Mouse (Mus musculus): ENCODE measurements around the gene Calcoco1. TPM values are rescaled to one million over a fixed set of nuclear protein-coding genes. Genes with fewer than 3 reads are reported as not detected.

Gene Calcoco1
- polyA plus RNA-seq, 2 experiments: 54.7 to 56.6 TPM

GRCm38 (mm10) chr15:102755053-102755452 lies 33.1 kb upstream of the Calcoco1 start:
- Histone ChIP-seq H3K4me3 (replicated peaks; ENCODE audit: low read length) (no peak overlapping the region), H3K27me3 (ENCODE audit: control insufficient read depth, insufficient read depth, low read length) (no peaks in the 10 kb centered on the region), H3K9ac (ENCODE audit: low read depth, low read length, severe bottlenecking) (no peak overlapping the region; the same call in 1 of the 2 replicates), H3K27ac (replicated peaks; ENCODE audit: low read depth, low read length) (no peak overlapping the region), H3K4me1 (ENCODE audit: control insufficient read depth, insufficient read depth, low read length) (peaks cover 8% of the 10 kb centered on the region), H3K9me3 (ENCODE audit: control insufficient read depth, low read length) (no peaks in the 10 kb centered on the region), H3K36me3 (ENCODE audit: control insufficient read depth, insufficient read depth, low read length) (no peaks in the 10 kb centered on the region), H3K4me2 (replicated peaks; ENCODE audit: low read depth, low read length, severe bottlenecking) (no peak overlapping the region)
- TF ChIP-seq POLR2A (IDR thresholded peaks at IDR 0.05; ENCODE audit: borderline replicate concordance, extremely low read depth, insufficient read depth, insufficient read length): no peak
- DNase-seq (ENCODE audit: low spot score) (no peak), ATAC-seq (ENCODE audit: low FRiP score, low read depth) (no peak)
- 18% methylated on average over 5 of the region's 5 CpGs for whole genome bisulfite sequencing

- H3K27ac ChIP-seq (replicated peaks; ENCODE audit: low read depth, low read length): no peak overlapping the region
- no peak for ATAC-seq (ENCODE audit: low FRiP score, low read depth)
- no peak for TF ChIP-seq POLR2A (IDR thresholded peaks at IDR 0.05; ENCODE audit: borderline replicate concordance, extremely low read depth, insufficient read depth, insufficient read length)
- no peaks in the 10 kb centered on the region for H3K27me3 ChIP-seq (ENCODE audit: control insufficient read depth, insufficient read depth, low read length)
- 0 out of 2 replicates have a peak overlapping the region, but pooled peaks have one; percentile 7 for H3K4me2 ChIP-seq (replicated peaks; ENCODE audit: low read depth, low read length, severe bottlenecking)
- H3K36me3 ChIP-seq (ENCODE audit: control insufficient read depth, insufficient read depth, low read length): no peaks in the 10 kb centered on the region
- no peak overlapping the region for H3K4me3 ChIP-seq (replicated peaks; ENCODE audit: low read length)
- DNase-seq (ENCODE audit: low spot score): no peak
- 42% methylated on average over 7 of the region's 7 CpGs for WGBS
- H3K9ac ChIP-seq (ENCODE audit: low read depth, low read length, severe bottlenecking): no peak overlapping the region
- no peaks in the 10 kb centered on the region for H3K9me3 ChIP-seq (ENCODE audit: control insufficient read depth, low read length)
- H3K4me1 ChIP-seq (ENCODE audit: control insufficient read depth, insufficient read depth, low read length): peaks cover 8% of the 10 kb centered on the region
Measured at GRCm38 (mm10) chr15:102754361-102754760, 32.4 kb upstream of the Calcoco1 start.

- H3K4me1 ChIP-seq (ENCODE audit: control insufficient read depth, insufficient read depth, low read length): peaks cover 8% of the 10 kb centered on the region
- no peak overlapping the region for H3K4me3 ChIP-seq (replicated peaks; ENCODE audit: low read length)
- DNase-seq (ENCODE audit: low spot score) (no peak), ATAC-seq (ENCODE audit: low FRiP score, low read depth) (no peak)
- H3K4me2 ChIP-seq (replicated peaks; ENCODE audit: low read depth, low read length, severe bottlenecking): 0 out of 2 replicates have a peak overlapping the region, but pooled peaks have one; percentile 21
- no peak overlapping the region for H3K27ac ChIP-seq (replicated peaks; ENCODE audit: low read depth, low read length)
- TF ChIP-seq POLR2A (IDR thresholded peaks at IDR 0.05; ENCODE audit: borderline replicate concordance, extremely low read depth, insufficient read depth, insufficient read length): no peak
- H3K27me3 ChIP-seq (ENCODE audit: control insufficient read depth, insufficient read depth, low read length): no peaks in the 10 kb centered on the region
- 6% methylated on average over 13 of the region's 13 CpGs for WGBS
- no peaks in the 10 kb centered on the region for H3K9me3 ChIP-seq (ENCODE audit: control insufficient read depth, low read length)
- no peaks in the 10 kb centered on the region for H3K36me3 ChIP-seq (ENCODE audit: control insufficient read depth, insufficient read depth, low read length)
- H3K9ac ChIP-seq (ENCODE audit: low read depth, low read length, severe bottlenecking): no peak overlapping the region
Measured at GRCm38 (mm10) chr15:102753170-102753569, 31.2 kb upstream of the Calcoco1 start.

- Histone ChIP-seq H3K4me2 (replicated peaks; ENCODE audit: low read depth, low read length, severe bottlenecking) (no peak overlapping the region), H3K9ac (ENCODE audit: low read depth, low read length, severe bottlenecking) (no peak overlapping the region), H3K9me3 (ENCODE audit: control insufficient read depth, low read length) (no peaks in the 10 kb centered on the region), H3K4me1 (ENCODE audit: control insufficient read depth, insufficient read depth, low read length) (peaks cover 17% of the 10 kb centered on the region), H3K27me3 (ENCODE audit: control insufficient read depth, insufficient read depth, low read length) (peaks cover 9% of the 10 kb centered on the region; the same call in 1 of the 2 replicates), H3K4me3 (replicated peaks; ENCODE audit: low read length) (no peak overlapping the region), H3K36me3 (ENCODE audit: control insufficient read depth, insufficient read depth, low read length) (no peaks in the 10 kb centered on the region), H3K27ac (replicated peaks; ENCODE audit: low read depth, low read length) (no peak overlapping the region)
- ATAC-seq (ENCODE audit: low FRiP score, low read depth) (no peak), DNase-seq (ENCODE audit: low spot score) (no peak)
- no peak for TF ChIP-seq POLR2A (IDR thresholded peaks at IDR 0.05; ENCODE audit: borderline replicate concordance, extremely low read depth, insufficient read depth, insufficient read length)
- WGBS: 20% methylated on average over 1 of the region's 1 CpGs
Measured at GRCm38 (mm10) chr15:102752164-102752563, 30.2 kb upstream of the Calcoco1 start.

- H3K4me1 ChIP-seq (ENCODE audit: control insufficient read depth, insufficient read depth, low read length): peaks cover 24% of the 10 kb centered on the region
Measured at GRCm38 (mm10) chr15:102750241-102750640, 28.3 kb upstream of the Calcoco1 start.

GRCm38 (mm10) chr15:102749103-102749502 lies 27.1 kb upstream of the Calcoco1 start:
- no peaks in the 10 kb centered on the region for H3K36me3 ChIP-seq (ENCODE audit: control insufficient read depth, insufficient read depth, low read length)
- ATAC-seq (ENCODE audit: low FRiP score, low read depth): no peak
- no peak overlapping the region for H3K4me3 ChIP-seq (replicated peaks; ENCODE audit: low read length)
- peaks cover 21% of the 10 kb centered on the region for H3K4me1 ChIP-seq (ENCODE audit: control insufficient read depth, insufficient read depth, low read length)
- H3K27ac ChIP-seq (replicated peaks; ENCODE audit: low read depth, low read length): no peak overlapping the region
- WGBS: 67% methylated on average over 1 of the region's 1 CpGs
- H3K9me3 ChIP-seq (ENCODE audit: control insufficient read depth, low read length): no peaks in the 10 kb centered on the region
- H3K9ac ChIP-seq (ENCODE audit: low read depth, low read length, severe bottlenecking): no peak overlapping the region
- H3K4me2 ChIP-seq (replicated peaks; ENCODE audit: low read depth, low read length, severe bottlenecking): no peak overlapping the region
- DNase-seq (ENCODE audit: low spot score): no peak
- H3K27me3 ChIP-seq (ENCODE audit: control insufficient read depth, insufficient read depth, low read length): peaks cover 32% of the 10 kb centered on the region
- no peak for TF ChIP-seq POLR2A (IDR thresholded peaks at IDR 0.05; ENCODE audit: borderline replicate concordance, extremely low read depth, insufficient read depth, insufficient read length)

More at GRCm38 (mm10) chr15:102750241-102750640, 28.3 kb upstream of the Calcoco1 start:
- no peak for TF ChIP-seq POLR2A (IDR thresholded peaks at IDR 0.05; ENCODE audit: borderline replicate concordance, extremely low read depth, insufficient read depth, insufficient read length)
- Histone ChIP-seq H3K9me3 (ENCODE audit: control insufficient read depth, low read length) (no peaks in the 10 kb centered on the region), H3K27ac (replicated peaks; ENCODE audit: low read depth, low read length) (no peak overlapping the region), H3K27me3 (ENCODE audit: control insufficient read depth, insufficient read depth, low read length) (peaks cover 24% of the 10 kb centered on the region), H3K36me3 (ENCODE audit: control insufficient read depth, insufficient read depth, low read length) (no peaks in the 10 kb centered on the region), H3K4me2 (replicated peaks; ENCODE audit: low read depth, low read length, severe bottlenecking) (no peak overlapping the region), H3K9ac (ENCODE audit: low read depth, low read length, severe bottlenecking) (no peak overlapping the region), H3K4me3 (replicated peaks; ENCODE audit: low read length) (no peak overlapping the region)
- WGBS: 52% methylated on average over 5 of the region's 5 CpGs
- no peak for ATAC-seq (ENCODE audit: low FRiP score, low read depth)
- no peak for DNase-seq (ENCODE audit: low spot score)
